Mouse (Mus musculus) hindbrain, postnatal 0 days (tissue): ENCODE data around the gene Wdpcp. TPM values are rescaled to one million over a fixed set of nuclear protein-coding genes. Genes with fewer than 3 reads are reported as not detected.

Experiments used
- ATAC-seq: fragments of 200-750 bp; cut with Nextera tagmentation; 2 replicates; pipeline ENCODE4 v1.8.0; 2017; ENCODE audit warnings: mild to moderate bottlenecking, moderate TSS enrichment, moderate library complexity
- DNase-seq: peaks from one replicate; pipeline ENCODE4 v3.0.0-alpha.2; 2015; ENCODE audit warnings: low spot score
- H3K27ac ChIP-seq: fragments of 300-500 bp; sonication (generic); 2 replicates; pipeline ENCODE4 v1.5.1; 2014; ENCODE audit warnings: mild to moderate bottlenecking
- H3K27me3 ChIP-seq: fragments of 300-500 bp; sonication (generic); 2 replicates; pipeline ENCODE4 v1.6.1; 2014; ENCODE audit warnings: low read length, mixed read lengths; ENCODE audit not compliant: insufficient read depth
- H3K36me3 ChIP-seq: fragments of 300-500 bp; sonication (generic); 2 replicates; pipeline ENCODE4 v1.6.1; 2014; ENCODE audit warnings: low read length, mixed read lengths; ENCODE audit not compliant: insufficient read depth
- H3K4me1 ChIP-seq: fragments of 300-500 bp; sonication (generic); 2 replicates; pipeline ENCODE4 v1.6.1; 2014; ENCODE audit warnings: antibody characterized with exemption, low read length, mixed read lengths; ENCODE audit not compliant: insufficient read depth
- H3K4me2 ChIP-seq: fragments of 300-500 bp; sonication (generic); 2 replicates; pipeline ENCODE4 v1.6.1; 2014; ENCODE audit warnings: low read depth, mild to moderate bottlenecking, low read length, moderate library complexity, mixed read lengths
- H3K4me3 ChIP-seq: fragments of 300-500 bp; sonication (generic); 2 replicates; pipeline ENCODE4 v1.5.1; 2014; ENCODE audit warnings: low read length
- H3K9ac ChIP-seq: fragments of 300-500 bp; sonication (generic); replicated peaks from 2 replicates; pipeline ENCODE4 v1.6.1; 2014; ENCODE audit warnings: mild to moderate bottlenecking, low read length, moderate library complexity, mixed read lengths
- H3K9me3 ChIP-seq: fragments of 300-500 bp; sonication (generic); 2 replicates; pipeline ENCODE4 v1.6.1; 2016; ENCODE audit warnings: low read length, mixed read lengths
- CTCF ChIP-seq: IDR thresholded peaks from 2 replicates; pipeline ENCODE4 v1.5.1; 2016; ENCODE audit warnings: antibody characterized with exemption, control low read depth, low read depth
- WGBS: fragments of 180-500 bp; shearing (Covaris S2); extraction: QIAGEN DNeasy Blood & Tissue Kit; methylation state at CpG from one replicate; pipeline ENCODE4 v1.1.7; 2014; 5-methylcytosine and 5-hydroxymethylcytosine counted together
- polyA plus RNA-seq: library from polyadenylated mRNA; unstranded; fragments of >200 nt; fragmentation: Nextera tagmentation; extraction: Ambion mirVana; gene quantifications from 2 replicates; pipeline ENCODE4 v1.2.1, GENCODE M21; 2015
- total RNA-seq: library from RNA; depleted of rRNA; stranded (reverse); fragments of >200 nt; gene quantifications from 2 replicates; pipeline ENCODE4 v1.2.3, GENCODE M21; 2014

Gene Wdpcp
- total and polyA plus RNA-seq, 2 experiments from 2014 or later, result 8.4 to 20.2 TPM

DNA sequence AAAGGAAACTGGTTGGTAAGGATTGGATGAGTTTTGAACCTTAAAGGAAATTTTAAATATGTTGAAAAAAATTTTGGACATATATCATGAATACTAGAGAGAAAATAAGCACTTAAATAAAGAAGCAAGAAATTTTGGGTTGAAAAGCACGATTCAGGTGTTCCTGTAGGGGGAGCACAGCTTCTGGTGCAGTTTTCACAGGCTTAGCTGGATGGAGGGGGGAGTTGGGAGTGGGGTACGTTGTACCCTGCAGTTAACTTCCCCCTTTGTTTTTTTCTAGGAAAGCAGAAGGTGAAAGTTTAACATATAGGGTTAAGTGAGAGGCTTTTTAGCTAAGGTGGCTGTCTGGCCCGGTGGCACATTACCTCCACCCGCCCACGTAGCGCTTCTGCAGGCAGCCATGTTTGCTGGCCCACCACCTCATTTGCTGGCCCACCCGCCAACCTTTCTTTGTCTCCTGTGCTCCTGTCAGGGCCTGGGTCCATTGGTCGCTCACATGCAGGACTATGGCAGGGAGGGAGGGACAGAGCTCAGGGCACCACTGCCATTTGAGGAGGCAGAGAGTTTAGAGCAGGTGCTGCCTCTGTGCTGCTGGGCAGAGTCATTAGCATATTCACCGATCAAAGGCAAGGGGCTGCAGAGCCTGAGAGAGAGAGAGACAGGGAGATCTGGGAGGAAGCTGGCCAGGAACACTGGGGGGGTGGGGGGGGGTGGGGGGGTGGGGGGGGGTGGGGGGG, 62.3 kb downstream of the Wdpcp start:
- WGBS, result 71% methylated on average over 8 of the region's 9 CpGs
- H3K9ac ChIP-seq, result no peak overlapping the region

DNA sequence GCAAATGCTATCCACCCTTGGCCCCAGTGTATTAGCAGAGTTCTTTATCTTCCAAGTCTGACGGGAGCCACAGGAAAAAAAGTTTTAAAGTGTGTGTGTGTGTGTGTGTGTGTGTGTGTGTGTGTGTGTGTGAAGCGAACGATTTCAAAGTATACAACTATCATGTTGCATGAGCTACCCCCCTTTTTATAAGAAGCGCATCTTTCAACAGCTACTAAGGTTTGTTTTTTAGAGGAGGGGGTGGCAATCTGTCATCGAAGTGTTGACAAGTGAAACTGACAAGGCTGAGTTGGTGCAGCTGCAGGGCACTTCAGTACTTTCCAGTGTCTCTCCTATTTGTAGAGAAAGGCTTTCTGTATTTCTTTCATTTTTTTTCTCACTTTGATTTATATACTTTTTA, 66.3 kb downstream of the Wdpcp start:
- TF ChIP-seq CTCF, result no peak
- Histone ChIP-seq H3K27ac (no peak overlapping the region), H3K4me2 (no peak overlapping the region), H3K27me3 (no peaks in the 10 kb centered on the region), H3K9ac (no peak overlapping the region), H3K9me3 (no peaks in the 10 kb centered on the region), H3K4me3 (no peak overlapping the region), H3K36me3 (no peaks in the 10 kb centered on the region), H3K4me1 (no peaks in the 10 kb centered on the region)
- DNase-seq, result no peak
- ATAC-seq, result no peak
- 64% methylated on average over 5 of the region's 5 CpGs for WGBS

More for the DNA sequence above, 62.3 kb downstream of the Wdpcp start:
- no peak for TF ChIP-seq CTCF
- no peak overlapping the region for H3K4me3 ChIP-seq
- H3K9me3 ChIP-seq, result no peaks in the 10 kb centered on the region
- H3K36me3 ChIP-seq, result no peaks in the 10 kb centered on the region
- H3K4me2 ChIP-seq, result no peak overlapping the region
- H3K27me3 ChIP-seq, result no peaks in the 10 kb centered on the region
- H3K27ac ChIP-seq, result no peak overlapping the region
- ATAC-seq (no peak), DNase-seq (no peak)
- no peaks in the 10 kb centered on the region for H3K4me1 ChIP-seq

- no peak for ATAC-seq
- Histone ChIP-seq H3K27me3 (no peaks in the 10 kb centered on the region), H3K9ac (no peak overlapping the region), H3K9me3 (no peaks in the 10 kb centered on the region), H3K4me1 (no peaks in the 10 kb centered on the region), H3K36me3 (no peaks in the 10 kb centered on the region), H3K4me3 (no peak overlapping the region), H3K4me2 (no peak overlapping the region), H3K27ac (no peak overlapping the region)
- no peak for TF ChIP-seq CTCF
- no peak for DNase-seq
- WGBS, result 71% methylated on average over 2 of the region's 2 CpGs
Observed at GRCm38 (mm10) chr11:21639534-21639933, 67.5 kb downstream of the Wdpcp start.

- 76% methylated on average over 4 of the region's 4 CpGs for WGBS
- ATAC-seq (no peak), DNase-seq (no peak)
- no peaks in the 10 kb centered on the region for H3K36me3 ChIP-seq
- no peaks in the 10 kb centered on the region for H3K4me1 ChIP-seq
- no peak overlapping the region for H3K9ac ChIP-seq
- H3K4me2 ChIP-seq, result no peak overlapping the region
- TF ChIP-seq CTCF, result no peak
- no peak overlapping the region for H3K4me3 ChIP-seq
- H3K27me3 ChIP-seq, result no peaks in the 10 kb centered on the region
- H3K9me3 ChIP-seq, result no peaks in the 10 kb centered on the region
- no peak overlapping the region for H3K27ac ChIP-seq
Observed at GRCm38 (mm10) chr11:21644231-21644630, 72.2 kb downstream of the Wdpcp start.

DNA sequence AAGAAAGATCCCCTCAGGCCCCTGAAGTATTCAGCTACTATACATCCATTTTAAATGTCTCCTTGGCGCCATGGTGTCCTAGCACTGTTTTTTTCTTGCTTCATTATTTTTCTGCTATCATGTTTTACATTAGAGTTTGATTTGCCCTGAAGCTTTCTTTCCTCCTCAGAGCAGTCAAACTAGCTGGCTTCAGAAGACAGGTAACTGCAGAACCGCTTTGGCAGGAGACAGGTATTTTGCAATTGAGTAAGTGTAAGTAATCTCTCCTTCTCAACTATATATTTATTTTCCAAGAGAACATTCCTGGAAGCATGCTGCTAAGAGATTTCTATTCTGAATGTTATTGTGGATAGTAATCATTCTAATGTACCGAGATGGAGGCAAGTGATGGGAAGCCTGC, 74.1 kb downstream of the Wdpcp start:
- Histone ChIP-seq H3K4me1 (no peaks in the 10 kb centered on the region), H3K4me3 (no peak overlapping the region), H3K36me3 (no peaks in the 10 kb centered on the region), H3K9ac (no peak overlapping the region), H3K4me2 (no peak overlapping the region), H3K27me3 (no peaks in the 10 kb centered on the region), H3K9me3 (no peaks in the 10 kb centered on the region), H3K27ac (no peak overlapping the region)
- ATAC-seq, result no peak
- DNase-seq, result no peak
- 80% methylated on average over 3 of the region's 3 CpGs for WGBS
- no peak for TF ChIP-seq CTCF

- Histone ChIP-seq H3K27me3 (no peaks in the 10 kb centered on the region), H3K27ac (no peak overlapping the region), H3K36me3 (no peaks in the 10 kb centered on the region), H3K4me1 (no peaks in the 10 kb centered on the region), H3K9me3 (no peaks in the 10 kb centered on the region), H3K4me2 (no peak overlapping the region), H3K4me3 (no peak overlapping the region), H3K9ac (no peak overlapping the region)
- peak; percentile 65 for TF ChIP-seq CTCF
- DNase-seq, result peak; percentile 70
- 74% methylated on average over 3 of the region's 3 CpGs for WGBS
- no peak for ATAC-seq
Observed at GRCm38 (mm10) chr11:21658985-21659384, 87.0 kb downstream of the Wdpcp start.

GRCm38 (mm10) chr11:21677034-21677433, 105.0 kb downstream of the Wdpcp start:
- WGBS, result 73% methylated on average over 2 of the region's 2 CpGs
- ATAC-seq (no peak), DNase-seq (no peak)
- Histone ChIP-seq H3K9me3 (no peaks in the 10 kb centered on the region), H3K4me2 (no peak overlapping the region), H3K4me1 (no peaks in the 10 kb centered on the region), H3K4me3 (no peak overlapping the region), H3K27ac (no peak overlapping the region), H3K36me3 (no peaks in the 10 kb centered on the region), H3K9ac (no peak overlapping the region), H3K27me3 (no peaks in the 10 kb centered on the region)
- TF ChIP-seq CTCF, result no peak
